Mouse (Mus musculus): Measurements from ENCODE around the gene Rsph1. TPM values are rescaled to one million over a fixed set of nuclear protein-coding genes. Genes with fewer than 3 reads are reported as not detected.

Rsph1 gene
- total RNA-seq, 2 experiments from 2014 or later = 4.7 to 17.5 TPM

GRCm38 (mm10) chr17:31315046-31315792 is 38.0 kb upstream of the Rsph1 start:
- no peak for TF ChIP-seq CTCF (IDR thresholded peaks at IDR 0.05)
- no peak overlapping the region for H3K27ac ChIP-seq
- intact Hi-C loops (cut with DNase I) = no loop called here
- H3K4me3 ChIP-seq = no peak overlapping the region
- DNase-seq = no peak

GRCm38 (mm10) chr17:31312648-31313047 is 35.5 kb upstream of the Rsph1 start:
- DNase-seq = no peak
- no peak for TF ChIP-seq CTCF (IDR thresholded peaks at IDR 0.05)
- H3K27ac ChIP-seq = no peak overlapping the region
- no peak overlapping the region for H3K4me3 ChIP-seq
- intact Hi-C loops (cut with DNase I) = no loop called here

- no peak overlapping the region for H3K4me3 ChIP-seq
- intact Hi-C loops (cut with DNase I) = no loop called here
- DNase-seq = no peak
- no peak for TF ChIP-seq CTCF (IDR thresholded peaks at IDR 0.05)
- H3K27ac ChIP-seq = no peak overlapping the region
Observed at GRCm38 (mm10) chr17:31311047-31311446, 33.9 kb upstream of the Rsph1 start.

- Histone ChIP-seq H3K4me3 (no peak overlapping the region), H3K27ac (no peak overlapping the region)
- no peak for TF ChIP-seq CTCF (IDR thresholded peaks at IDR 0.05)
- intact Hi-C loops (cut with DNase I) = no loop called here
- DNase-seq = peak; percentile 55
Observed at GRCm38 (mm10) chr17:31309281-31309793, 32.2 kb upstream of the Rsph1 start.

GRCm38 (mm10) chr17:31308291-31308816 is 31.2 kb upstream of the Rsph1 start:
- intact Hi-C loops (cut with DNase I) = loop anchor here (1.0 kb wide), 1 partner anchor 54 kb away; no protein-coding TSS in a partner anchor
- TF ChIP-seq CTCF (IDR thresholded peaks at IDR 0.05) = no peak
- no peak for DNase-seq
- no peak overlapping the region for H3K4me3 ChIP-seq
- H3K27ac ChIP-seq = peak overlapping the region; percentile 2; the same call in 1 of the 2 replicates

GRCm38 (mm10) chr17:31307756-31308155 is 30.6 kb upstream of the Rsph1 start:
- no peak for DNase-seq
- Histone ChIP-seq H3K4me3 (no peak overlapping the region), H3K27ac (peak overlapping the region; percentile 2; the same call in 1 of the 2 replicates)
- TF ChIP-seq CTCF (IDR thresholded peaks at IDR 0.05) = no peak
- intact Hi-C loops (cut with DNase I) = loop anchor here (1.0 kb wide), 1 partner anchor 53 kb away; no protein-coding TSS in a partner anchor

GRCm38 (mm10) chr17:31305776-31306120 is 28.6 kb upstream of the Rsph1 start:
- intact Hi-C loops (cut with DNase I) = no loop called here
- H3K27ac ChIP-seq = peak overlapping the region; percentile 52; the same call in 1 of the 2 replicates
- TF ChIP-seq CTCF (IDR thresholded peaks at IDR 0.05) = no peak
- H3K4me3 ChIP-seq = no peak overlapping the region
- DNase-seq = no peak

- Histone ChIP-seq H3K4me3 (no peak overlapping the region), H3K27ac (peak overlapping the region; percentile 68)
- intact Hi-C loops (cut with DNase I) = no loop called here
- peak; percentile 81 for DNase-seq
- TF ChIP-seq CTCF (IDR thresholded peaks at IDR 0.05) = no peak
Observed at GRCm38 (mm10) chr17:31304895-31305775, 28.0 kb upstream of the Rsph1 start.

GRCm38 (mm10) chr17:31303401-31303800 is 26.2 kb upstream of the Rsph1 start:
- Histone ChIP-seq H3K27ac (no peak overlapping the region), H3K4me3 (no peak overlapping the region)
- no peak for DNase-seq
- TF ChIP-seq CTCF (IDR thresholded peaks at IDR 0.05) = no peak
- intact Hi-C loops (cut with DNase I) = no loop called here

GRCm38 (mm10) chr17:31300736-31301135 is 23.6 kb upstream of the Rsph1 start:
- intact Hi-C loops (cut with DNase I) = no loop called here
- no peak for TF ChIP-seq CTCF (IDR thresholded peaks at IDR 0.05)

GRCm38 (mm10) chr17:31299981-31300380 is 22.8 kb upstream of the Rsph1 start:
- TF ChIP-seq CTCF (IDR thresholded peaks at IDR 0.05) = no peak
- intact Hi-C loops (cut with DNase I) = no loop called here
- H3K27ac ChIP-seq = no peak overlapping the region
- DNase-seq = no peak
- no peak overlapping the region for H3K4me3 ChIP-seq

More at GRCm38 (mm10) chr17:31300736-31301135, 23.6 kb upstream of the Rsph1 start:
- no peak for DNase-seq
- no peak overlapping the region for H3K4me3 ChIP-seq
- no peak overlapping the region for H3K27ac ChIP-seq

- TF ChIP-seq CTCF (IDR thresholded peaks at IDR 0.05) = no peak
- H3K4me3 ChIP-seq = no peak overlapping the region
- intact Hi-C loops (cut with DNase I) = no loop called here
- H3K27ac ChIP-seq = no peak overlapping the region
- DNase-seq = no peak
Observed at GRCm38 (mm10) chr17:31298419-31299209, 21.4 kb upstream of the Rsph1 start.

All from gastrocnemius, adult 2 months (tissue).